Mouse (Mus musculus) heart, adult 2 months (tissue): ENCODE measurements around the gene Snip1. TPM values are rescaled to one million over a fixed set of nuclear protein-coding genes. Genes with fewer than 3 reads are reported as not detected.

Source experiments
- DNase-seq, 2 experiments: peaks; one replicate each; pipeline ENCODE4 v3.0.0; 2021
- H3K27ac ChIP-seq: fragments of 200-600 bp; 2 replicates; pipeline ENCODE4 v1.8.1; 2022
- H3K27me3 ChIP-seq: fragments of 200-500 bp; 2 replicates; pipeline ENCODE4 v1.6.1; 2012; ENCODE audit warnings: mild to moderate bottlenecking, low read length, inconsistent platforms, mixed read lengths; ENCODE audit not compliant: control insufficient read depth, insufficient read depth
- H3K36me3 ChIP-seq: fragments of 200-500 bp; 2 replicates; pipeline ENCODE4 v1.6.1; 2012; ENCODE audit warnings: low read length, inconsistent platforms; ENCODE audit not compliant: control insufficient read depth, insufficient read depth
- H3K4me1 ChIP-seq: fragments of 200-500 bp; 2 replicates; pipeline ENCODE4 v1.6.1; 2011; ENCODE audit warnings: low read length; ENCODE audit not compliant: control insufficient read depth, insufficient read depth
- H3K4me3 ChIP-seq: fragments of 200-600 bp; 2 replicates; pipeline ENCODE4 v1.8.1; 2022
- H3K79me2 ChIP-seq: fragments of 200-500 bp; replicated peaks from 2 replicates; pipeline ENCODE4 v1.6.1; 2012; ENCODE audit warnings: mild to moderate bottlenecking, inconsistent platforms, low read length, moderate library complexity, mixed read lengths; ENCODE audit not compliant: control insufficient read depth, insufficient read depth
- H3K9ac ChIP-seq: fragments of 200-500 bp; 2 replicates; pipeline ENCODE4 v1.6.1; 2012; ENCODE audit warnings: low read depth, mild to moderate bottlenecking, control low read depth, inconsistent platforms, low read length, mixed read lengths
- CTCF ChIP-seq: fragments of 200-600 bp; IDR thresholded peaks from 2 replicates; pipeline ENCODE4 v1.8.1; 2022; ENCODE audit warnings: antibody characterized with exemption, mild to moderate bottlenecking, moderate library complexity
- EP300 ChIP-seq: fragments of 200-500 bp; IDR thresholded peaks from 2 replicates; pipeline ENCODE4 v1.6.1; 2011; ENCODE audit warnings: low read depth, low read length, control low read depth; ENCODE audit not compliant: insufficient read depth
- POLR2A ChIP-seq: fragments of 200-500 bp; IDR thresholded peaks from 2 replicates; pipeline ENCODE4 v1.6.1; 2011; ENCODE audit warnings: mild to moderate bottlenecking, low read depth, low read length, control low read depth; ENCODE audit not compliant: insufficient read depth
- WGBS: fragments of 180-500 bp; shearing (Covaris S2); methylation state at CpG from one replicate; pipeline ENCODE4 v1.1.7; 2018; 5-methylcytosine and 5-hydroxymethylcytosine counted together
- intact Hi-C: fragments of 180-260 bp; cut with DNase I; formaldehyde crosslinking; loops from one replicate; pipeline ENCODE4 v1.15.1; 2025
- polyA plus RNA-seq: library from polyadenylated mRNA; depleted of rRNA; stranded (reverse); fragments of >200 nt; gene quantifications from 2 replicates; pipeline ENCODE4 v1.2.3, GENCODE M21; 2012
- total RNA-seq, 2 experiments: library from RNA; stranded (reverse); gene quantifications; 2 replicates each; pipeline ENCODE4 v1.2.3; 2021

Gene Snip1
- total and polyA plus RNA-seq, 3 experiments: 4.4 to 7.5 (median 7.4) TPM

DNA sequence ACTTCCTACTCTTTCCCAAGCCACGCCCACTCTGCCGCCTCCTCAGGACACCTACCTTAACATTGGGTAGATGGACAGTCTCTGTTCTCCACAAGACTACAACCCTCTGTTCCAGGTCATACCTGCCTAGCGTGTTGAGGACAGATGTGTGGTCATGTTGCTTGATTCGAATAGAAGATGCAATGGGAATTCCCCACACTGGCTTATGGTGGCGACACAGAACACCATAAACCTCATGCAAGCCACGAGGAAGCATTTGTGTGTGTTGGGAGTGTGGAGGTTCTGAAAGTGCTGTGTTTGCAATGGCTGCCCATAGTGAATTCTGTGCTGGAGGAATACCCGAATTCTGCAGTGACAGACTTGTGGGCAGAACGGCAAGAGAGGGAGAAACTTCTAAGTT lies 2.6 kb upstream of the Snip1 start:
- no peak overlapping the region for H3K27ac ChIP-seq
- H3K36me3 ChIP-seq: no peaks in the 10 kb centered on the region
- H3K9ac ChIP-seq: no peak overlapping the region
- H3K4me1 ChIP-seq: peaks cover 3% of the 10 kb centered on the region
- WGBS: 62% methylated on average over 8 of the region's 8 CpGs
- peaks cover 3% of the 10 kb centered on the region; the same call in 1 of the 2 replicates for H3K79me2 ChIP-seq
- DNase-seq: no peak
- intact Hi-C loops: loop anchor here (10.0 kb wide), 1 partner anchor 209 kb away; the partner anchor contains the start of genes 1110065P20Rik and Yrdc
- H3K27me3 ChIP-seq: no peaks in the 10 kb centered on the region
- no peak overlapping the region for H3K4me3 ChIP-seq
- TF ChIP-seq CTCF (no peak), EP300 (no peak), POLR2A (no peak)

DNA sequence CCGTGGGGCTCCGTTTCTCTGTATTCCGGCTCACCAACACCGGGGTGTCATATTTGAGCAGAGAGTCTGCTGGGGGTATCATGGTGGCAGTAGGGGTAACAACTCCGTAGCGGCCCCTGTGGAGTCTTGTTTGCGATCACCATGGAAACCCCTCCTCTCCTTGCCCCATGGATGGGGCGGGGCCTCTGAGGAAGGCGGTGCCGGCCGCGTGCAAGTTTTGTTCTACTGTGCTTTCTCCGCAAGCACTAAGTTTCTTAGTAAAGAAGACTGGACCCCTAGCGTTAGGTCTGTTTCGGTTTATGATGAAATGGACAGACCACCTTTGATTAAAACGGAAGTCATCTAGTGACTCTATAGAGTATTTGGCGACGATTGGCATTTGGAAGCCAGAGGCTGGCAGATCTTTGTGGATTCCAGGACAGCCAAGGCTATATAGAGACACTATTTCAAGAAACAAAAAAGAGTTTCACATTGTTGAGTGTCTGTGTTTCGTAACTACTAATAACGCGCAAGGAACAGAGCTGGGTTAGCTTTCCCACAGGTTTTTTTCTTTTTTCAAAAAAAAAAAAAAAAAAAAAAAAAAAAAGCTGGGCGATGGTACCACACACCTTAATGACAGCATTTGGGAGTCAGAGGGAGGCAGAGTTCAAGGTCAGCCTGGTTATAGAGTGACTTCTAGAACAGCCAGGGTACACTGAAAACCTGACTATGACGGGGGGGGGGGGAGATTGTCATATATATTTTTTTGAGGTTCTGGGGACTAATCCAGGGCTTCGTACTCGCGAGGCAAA lies 760 bp upstream of the Snip1 start, which contains the start of gene Dnali1:
TSS of gene Dnali1 (minus strand) at position 187 of the 791 bp plus-strand sequence.
- H3K4me3 ChIP-seq: peak within 1 kb of the TSS; percentile 84
- intact Hi-C loops: loop anchor here (1.0 to 10.0 kb wide), 4 partner anchors 19 to 211 kb away; partner anchors contain the start of genes 1110065P20Rik, 9930104L06Rik and Yrdc
- H3K36me3 ChIP-seq: no peaks in the 10 kb centered on the region
- peaks cover 3% of the 10 kb centered on the region; the same call in 1 of the 2 replicates for H3K79me2 ChIP-seq
- H3K4me1 ChIP-seq: peaks cover 2% of the 10 kb centered on the region
- H3K9ac ChIP-seq: peak within 1 kb of the TSS; percentile 92
- TF ChIP-seq EP300 (no peak), CTCF (peak; percentile 8; the same call in 1 of the 2 replicates)
- 2% methylated on average over 26 of the region's 26 CpGs for WGBS
- DNase-seq: peak; percentile 71 to 74
- H3K27ac ChIP-seq: peak within 1 kb of the TSS; percentile 74
- no peaks in the 10 kb centered on the region for H3K27me3 ChIP-seq

DNA sequence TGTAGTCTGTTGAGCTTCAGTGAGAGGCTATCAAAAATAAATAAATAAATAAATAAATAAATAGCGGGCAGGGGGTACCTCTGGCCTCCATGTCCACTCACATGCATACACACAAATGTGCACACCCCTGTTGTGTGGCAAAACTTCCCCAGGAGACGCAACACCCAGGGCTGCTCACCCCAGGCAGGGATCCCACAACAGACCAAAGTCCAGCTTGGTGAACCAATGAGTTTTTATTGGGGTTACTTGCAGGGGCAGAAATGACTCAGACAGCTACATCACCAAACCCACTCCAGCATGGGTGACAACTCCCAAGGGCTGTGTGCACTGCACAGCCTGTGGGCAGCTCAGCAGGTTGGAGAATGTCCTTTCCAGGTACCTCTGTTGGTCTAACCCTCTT lies 11.2 kb downstream of the Snip1 start:
- no peak for DNase-seq
- WGBS: 92% methylated on average over 2 of the region's 2 CpGs
- no peaks in the 10 kb centered on the region for H3K27me3 ChIP-seq
- intact Hi-C loops: no loop called here
- H3K4me1 ChIP-seq: no peaks in the 10 kb centered on the region
- no peaks in the 10 kb centered on the region for H3K79me2 ChIP-seq
- no peaks in the 10 kb centered on the region for H3K36me3 ChIP-seq
- TF ChIP-seq POLR2A: no peak
- no peak for TF ChIP-seq CTCF
- no peak for TF ChIP-seq EP300
- no peak overlapping the region for H3K27ac ChIP-seq
- no peak overlapping the region for H3K9ac ChIP-seq
- H3K4me3 ChIP-seq: no peak overlapping the region

DNA sequence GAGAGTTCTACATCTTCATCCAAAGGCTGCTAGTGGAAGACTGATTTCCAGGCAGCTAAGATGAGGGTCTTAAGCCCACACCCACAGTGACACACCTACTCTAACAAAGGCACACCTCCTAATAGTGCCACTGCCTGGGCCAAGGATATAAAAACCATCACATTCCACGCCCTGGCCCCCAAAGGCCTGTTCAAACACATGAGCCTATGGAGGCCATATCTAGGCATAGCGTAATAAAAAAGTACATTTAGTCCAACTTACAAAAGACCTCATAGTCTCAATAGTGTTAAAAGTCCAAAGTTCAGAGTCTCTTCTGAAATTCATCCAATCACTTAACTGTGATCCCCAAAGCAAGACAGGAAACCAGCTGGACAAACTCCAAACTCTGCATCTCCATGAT lies 12.2 kb downstream of the Snip1 start:
- intact Hi-C loops: no loop called here
- no peaks in the 10 kb centered on the region for H3K79me2 ChIP-seq
- no peaks in the 10 kb centered on the region for H3K36me3 ChIP-seq
- no peak overlapping the region for H3K27ac ChIP-seq
- no peaks in the 10 kb centered on the region for H3K4me1 ChIP-seq
- 95% methylated on average over 2 of the region's 2 CpGs for WGBS
- no peak for DNase-seq
- no peaks in the 10 kb centered on the region for H3K27me3 ChIP-seq
- no peak overlapping the region for H3K4me3 ChIP-seq
- TF ChIP-seq EP300 (no peak), POLR2A (no peak), CTCF (no peak)
- no peak overlapping the region for H3K9ac ChIP-seq

DNA sequence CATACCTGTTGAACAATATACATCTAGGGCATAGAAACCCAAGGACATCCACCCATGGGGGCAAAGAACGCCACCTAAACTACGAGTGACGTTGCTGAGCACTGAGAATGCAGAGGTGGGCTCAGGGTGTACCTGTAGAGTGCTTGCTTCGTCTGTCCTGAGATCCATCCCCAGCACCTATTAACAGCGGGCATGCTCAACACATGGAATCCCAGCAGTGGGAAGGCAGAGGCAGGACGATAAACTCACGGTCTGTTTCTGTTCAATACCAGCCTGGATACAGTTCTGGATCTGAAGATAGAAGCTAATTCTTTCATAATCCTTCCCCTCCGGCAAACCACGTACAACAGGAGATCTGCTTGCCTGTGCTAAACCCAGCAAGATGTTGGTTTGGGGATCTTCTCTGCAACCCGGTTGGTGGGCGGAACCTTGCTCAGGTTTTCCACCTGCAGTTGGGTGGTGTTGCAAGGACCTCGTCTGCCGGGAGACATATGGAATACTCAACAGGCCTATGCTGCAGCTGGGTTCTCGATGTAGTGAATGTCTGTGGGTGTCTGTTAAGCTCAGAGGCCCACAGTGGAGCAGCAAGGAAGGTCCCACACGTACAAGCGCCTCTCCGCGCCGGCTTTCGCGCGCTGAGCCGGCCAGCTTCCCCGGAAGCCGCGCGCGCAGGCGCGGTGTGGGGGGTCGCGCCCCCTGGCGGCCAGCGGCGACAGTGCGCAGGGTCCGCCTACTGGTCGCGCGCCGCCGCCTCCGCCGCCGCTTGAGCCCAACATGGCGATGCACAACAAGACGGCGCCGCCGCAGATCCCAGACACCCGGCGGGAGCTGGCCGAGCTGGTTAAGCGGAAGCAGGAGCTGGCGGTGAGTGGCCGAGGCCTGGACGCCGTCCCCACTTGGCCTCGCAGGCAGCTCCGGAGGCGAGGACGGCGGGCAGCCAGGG lies 18.2 kb downstream of the Snip1 start, which contains the start of gene Meaf6:
TSS of gene Meaf6 (plus strand) at position 732 of the 943 bp plus-strand sequence.
- 2% methylated on average over 62 of the region's 63 CpGs for WGBS
- TF ChIP-seq POLR2A (no peak), EP300 (0 out of 2 replicates have a peak, but pooled peaks have one; percentile 7), CTCF (peak; percentile 100)
- intact Hi-C loops: loop anchor here (1.0 to 2.0 kb wide), 2 partner anchors 18 to 38 kb away; partner anchors contain the start of gene Snip1

More for the DNA sequence above, 18.2 kb downstream of the Snip1 start, which contains the start of gene Meaf6:
- H3K79me2 ChIP-seq: no peaks in the 10 kb centered on the region
- H3K36me3 ChIP-seq: no peaks in the 10 kb centered on the region
- H3K4me3 ChIP-seq: peak within 1 kb of the TSS; percentile 77
- peak within 1 kb of the TSS; percentile 96 for H3K9ac ChIP-seq
- peaks cover 3% of the 10 kb centered on the region for H3K4me1 ChIP-seq
- peak; percentile 95 to 99 for DNase-seq
- peak within 1 kb of the TSS; percentile 92 for H3K27ac ChIP-seq
- no peaks in the 10 kb centered on the region for H3K27me3 ChIP-seq
